ENCODE assay signal across 17 mouse cellular contexts in genomic region chr3:68567581-68567980, GRCm38 (mm10).
"Had no signal": no experiment of that assay in that cellular context is flagged by ENCODE, and none has a peak within 500 bp of the region (broad histone marks: within the 10 kb centered on the region; RNA-seq: fewer than 3 reads in every experiment).

No protein-coding gene starts in this region.

- H3K9me3 ChIP-seq: lung, embryonic 15.5 days; megakaryocyte, embryonic 14.5 days; midbrain, embryonic 13.5 days; midbrain, embryonic 15.5 days; neural tube, embryonic 12.5 days; stomach, embryonic 15.5 days had no signal

- H3K4me3 ChIP-seq: lung, embryonic 15.5 days; megakaryocyte, embryonic 14.5 days; midbrain, embryonic 13.5 days; midbrain, embryonic 15.5 days; neural tube, embryonic 12.5 days; stomach, embryonic 15.5 days had no signal

- H3K9ac ChIP-seq: lung, embryonic 15.5 days; midbrain, embryonic 13.5 days; midbrain, embryonic 15.5 days; neural tube, embryonic 12.5 days; stomach, embryonic 15.5 days had no signal

- H3K36me3 ChIP-seq: lung, embryonic 15.5 days; midbrain, embryonic 13.5 days; midbrain, embryonic 15.5 days; neural tube, embryonic 12.5 days; stomach, embryonic 15.5 days had no signal

- H3K4me2 ChIP-seq: lung, embryonic 15.5 days; midbrain, embryonic 11.5 days; midbrain, embryonic 13.5 days; midbrain, embryonic 15.5 days; neural tube, embryonic 12.5 days; stomach, embryonic 15.5 days had no signal

- ATAC-seq: lung, postnatal 0 days; midbrain, embryonic 13.5 days; midbrain, embryonic 15.5 days had no signal

- H3K27me3 ChIP-seq: lung, embryonic 15.5 days; midbrain, embryonic 13.5 days; midbrain, embryonic 15.5 days; neural tube, embryonic 12.5 days; stomach, embryonic 15.5 days had no signal

- H3K27ac ChIP-seq: lung, embryonic 15.5 days; macrophage; midbrain, embryonic 13.5 days; midbrain, embryonic 15.5 days; neural tube, embryonic 12.5 days; stomach, embryonic 15.5 days; stomach, postnatal 0 days had no signal

- DNase-seq: lung, adult 2 months; lung, postnatal 14 days; lung, postnatal 36 days; right cerebral cortex, postnatal 14 days; thymus, adult 2 months; thymus, postnatal 25 days; thymus, postnatal 4 days had no signal
